Mouse (Mus musculus): ENCODE data around the gene Cmklr1.
A peak's percentile ranks its signal among the peaks of the same experiment; 100 is the strongest.

Cmklr1 gene

GRCm38 (mm10) chr5:113652215-113652614 lies 2.0 kb upstream of the Cmklr1 start:
- no peak for DNase-seq

GRCm38 (mm10) chr5:113648647-113649211 lies 1.5 kb downstream of the Cmklr1 start:
- DNase-seq = no peak

- no peak for DNase-seq
These were observed 3.1 kb downstream of the Cmklr1 start for GRCm38 (mm10) chr5:113647141-113647540.

GRCm38 (mm10) chr5:113644520-113644919 lies 5.7 kb downstream of the Cmklr1 start:
- no peak for DNase-seq

GRCm38 (mm10) chr5:113643107-113643848 lies 6.9 kb downstream of the Cmklr1 start:
- no peak for DNase-seq

GRCm38 (mm10) chr5:113641066-113641465 lies 9.2 kb downstream of the Cmklr1 start:
- no peak for DNase-seq

- no peak for DNase-seq
These were observed 11.1 kb downstream of the Cmklr1 start for GRCm38 (mm10) chr5:113639126-113639525.

- no peak for DNase-seq
These were observed 12.2 kb downstream of the Cmklr1 start for GRCm38 (mm10) chr5:113638055-113638454.

- peak; percentile 27 for DNase-seq
These were observed 12.6 kb downstream of the Cmklr1 start for GRCm38 (mm10) chr5:113637631-113638030.

GRCm38 (mm10) chr5:113635861-113636565 lies 14.2 kb downstream of the Cmklr1 start:
- DNase-seq = no peak

GRCm38 (mm10) chr5:113634887-113635610 lies 15.2 kb downstream of the Cmklr1 start:
- no peak for DNase-seq

- DNase-seq = peak; percentile 78
These were observed 16.1 kb downstream of the Cmklr1 start for GRCm38 (mm10) chr5:113634024-113634651.

- peak; percentile 21 for DNase-seq
These were observed 17.1 kb downstream of the Cmklr1 start for GRCm38 (mm10) chr5:113633037-113633714.

GRCm38 (mm10) chr5:113630116-113630515 lies 20.1 kb downstream of the Cmklr1 start:
- DNase-seq = no peak

- DNase-seq = no peak
These were observed 21.0 kb downstream of the Cmklr1 start for GRCm38 (mm10) chr5:113629248-113629647.

GRCm38 (mm10) chr5:113627820-113628437 lies 22.3 kb downstream of the Cmklr1 start:
- no peak for DNase-seq

- DNase-seq = no peak
These were observed 23.2 kb downstream of the Cmklr1 start for GRCm38 (mm10) chr5:113626991-113627390.

- DNase-seq = no peak
These were observed 23.9 kb downstream of the Cmklr1 start for GRCm38 (mm10) chr5:113626352-113626751.

- DNase-seq = no peak
These were observed 25.2 kb downstream of the Cmklr1 start for GRCm38 (mm10) chr5:113625068-113625467.

- no peak for DNase-seq
These were observed 27.2 kb downstream of the Cmklr1 start for GRCm38 (mm10) chr5:113623052-113623451.

- DNase-seq = no peak
These were observed 29.2 kb downstream of the Cmklr1 start for GRCm38 (mm10) chr5:113620999-113621398.
